In genomic region chr3:127071471-127071870, GRCm38 (mm10) we compare ENCODE assay signal across 9 mouse cellular contexts.
DNase-seq lines count a peak whose midpoint lies in the region; ATAC-seq lines count a peak whose summit lies in the region.
"Had no signal": no experiment of that assay in that cellular context is flagged by ENCODE, and none has a peak within 500 bp of the region (broad histone marks: within the 10 kb centered on the region; RNA-seq: fewer than 3 reads in every experiment).

No protein-coding gene starts in this region.

- 65% methylated on average over 1 of the region's 1 CpGs for WGBS in embryonic facial prominence, embryonic 14.5 days
- 79% methylated on average over 1 of the region's 1 CpGs for WGBS in embryonic facial prominence, embryonic 10.5 days

- no peaks in the 10 kb centered on the region for H3K9me3 ChIP-seq in embryonic facial prominence, embryonic 14.5 days (ENCODE audit: control insufficient read depth, low read length)
- no peaks in the 10 kb centered on the region for H3K9me3 ChIP-seq in embryonic facial prominence, embryonic 10.5 days

- H3K27me3 ChIP-seq in embryonic facial prominence, embryonic 14.5 days (replicated peaks; ENCODE audit: control insufficient read depth, insufficient read depth, low read length) = no peaks in the 10 kb centered on the region
- H3K27me3 ChIP-seq in embryonic facial prominence, embryonic 10.5 days (replicated peaks; ENCODE audit: low read depth, poor library complexity, severe bottlenecking) = no peaks in the 10 kb centered on the region
- H3K27me3 ChIP-seq: megakaryocyte, embryonic 14.5 days had no signal

- H3K4me3 ChIP-seq in embryonic facial prominence, embryonic 14.5 days (ENCODE audit: low read depth, low read length) = no peak overlapping the region
- H3K4me3 ChIP-seq in embryonic facial prominence, embryonic 10.5 days = no peak overlapping the region
- H3K4me3 ChIP-seq: megakaryocyte, embryonic 14.5 days had no signal

- ATAC-seq in embryonic facial prominence, embryonic 14.5 days (ENCODE audit: low read depth) = no peak
- peak; percentile 81 for ATAC-seq in frontal cortex, adult (ENCODE audit: low TSS enrichment)
- no peak for ATAC-seq in erythroid progenitor cell, adult 5-6 weeks (replicated peaks; ENCODE audit: low FRiP score, poor library complexity, severe bottlenecking)

- no peaks in the 10 kb centered on the region; the same call in 1 of the 2 replicates for H3K4me1 ChIP-seq in embryonic facial prominence, embryonic 14.5 days (ENCODE audit: control insufficient read depth, insufficient read depth, low read length)
- H3K4me1 ChIP-seq in embryonic facial prominence, embryonic 10.5 days = no peaks in the 10 kb centered on the region
- H3K4me1 ChIP-seq: megakaryocyte, embryonic 14.5 days had no signal

- H3K4me2 ChIP-seq in embryonic facial prominence, embryonic 14.5 days (ENCODE audit: low read depth, low read length) = no peak overlapping the region

- H3K36me3 ChIP-seq in embryonic facial prominence, embryonic 14.5 days (ENCODE audit: control insufficient read depth, insufficient read depth, low read length) = no peaks in the 10 kb centered on the region
- no peaks in the 10 kb centered on the region for H3K36me3 ChIP-seq in embryonic facial prominence, embryonic 10.5 days (replicated peaks)

- peak; percentile 81 for DNase-seq in embryonic facial prominence, embryonic 14.5 days (ENCODE audit: low spot score)
- DNase-seq in embryonic facial prominence, embryonic 10.5 days (ENCODE audit: low spot score) = no peak
- DNase-seq in 3T3-L1 (ENCODE audit: low read depth, low spot score) = peak; percentile 21
- peak; percentile 33 to 42 for DNase-seq in layer of hippocampus, postnatal 36 days
- no peak for DNase-seq in spleen, adult 12 weeks (ENCODE audit: low spot score)
- no peak for DNase-seq in embryo, embryonic 10.5 days (ENCODE audit: low spot score)

- H3K27ac ChIP-seq in embryonic facial prominence, embryonic 14.5 days (replicated peaks; ENCODE audit: low read depth, low read length) = no peak overlapping the region
- H3K27ac ChIP-seq in embryonic facial prominence, embryonic 10.5 days (replicated peaks) = no peak overlapping the region

- no peak overlapping the region for H3K9ac ChIP-seq in embryonic facial prominence, embryonic 14.5 days (ENCODE audit: low read depth, low read length)

Comparison
In these comparisons a context has a peak if more than half of its experiments do, and no peak if none do; other contexts are left out.
1. DNase-seq: peak in embryonic facial prominence, embryonic 14.5 days (single experiment), 3T3-L1 (single experiment) and layer of hippocampus, postnatal 36 days (2 of 2); none in embryonic facial prominence, embryonic 10.5 days (single experiment), spleen, adult 12 weeks (single experiment) and embryo, embryonic 10.5 days (single experiment).